Mouse (Mus musculus): ENCODE measurements around the gene Tnfaip2. TPM values are rescaled to one million over a fixed set of nuclear protein-coding genes. Genes with fewer than 3 reads are reported as not detected.

The Tnfaip2 gene
- total and polyA plus RNA-seq, 2 experiments from 2014 or later = 9.5 to 14.8 TPM

- 61% methylated on average over 10 of the region's 10 CpGs for WGBS
- Histone ChIP-seq H3K4me3 (ENCODE audit: low read depth, low read length) (no peak overlapping the region), H3K9ac (replicated peaks; ENCODE audit: low read depth, low read length) (no peak overlapping the region), H3K4me1 (ENCODE audit: control insufficient read depth, insufficient read depth) (peaks cover 19% of the 10 kb centered on the region), H3K4me2 (ENCODE audit: low read depth, low read length) (no peak overlapping the region), H3K27ac (ENCODE audit: low read depth) (no peak overlapping the region), H3K9me3 (replicated peaks; ENCODE audit: control insufficient read depth, low read length) (no peaks in the 10 kb centered on the region), H3K36me3 (replicated peaks; ENCODE audit: control insufficient read depth, insufficient read depth, low read length) (no peaks in the 10 kb centered on the region), H3K27me3 (ENCODE audit: control insufficient read depth, insufficient read depth, low read length) (peaks cover 21% of the 10 kb centered on the region)
- ATAC-seq (ENCODE audit: insufficient read depth, low read depth) (no peak), DNase-seq (ENCODE audit: low spot score) (no peak)
- no peak for TF ChIP-seq CTCF (IDR thresholded peaks at IDR 0.05; ENCODE audit: low read depth)
- TF ChIP-seq EP300 (IDR thresholded peaks at IDR 0.05; ENCODE audit: low read depth) = no peak
These were observed 12.4 kb downstream of the Tnfaip2 start for GRCm38 (mm10) chr12:111454543-111455280.

- WGBS = 53% methylated on average over 12 of the region's 12 CpGs
- Histone ChIP-seq H3K27ac (ENCODE audit: low read depth) (no peak overlapping the region), H3K27me3 (ENCODE audit: control insufficient read depth, insufficient read depth, low read length) (peaks cover 21% of the 10 kb centered on the region), H3K9ac (replicated peaks; ENCODE audit: low read depth, low read length) (no peak overlapping the region), H3K9me3 (replicated peaks; ENCODE audit: control insufficient read depth, low read length) (no peaks in the 10 kb centered on the region), H3K36me3 (replicated peaks; ENCODE audit: control insufficient read depth, insufficient read depth, low read length) (no peaks in the 10 kb centered on the region), H3K4me2 (ENCODE audit: low read depth, low read length) (no peak overlapping the region), H3K4me3 (ENCODE audit: low read depth, low read length) (no peak overlapping the region), H3K4me1 (ENCODE audit: control insufficient read depth, insufficient read depth) (peaks cover 12% of the 10 kb centered on the region; the same call in 1 of the 2 replicates)
- no peak for DNase-seq (ENCODE audit: low spot score)
- ATAC-seq (ENCODE audit: insufficient read depth, low read depth) = 0 out of 2 replicates have a peak, but pooled peaks have one; percentile 4
- TF ChIP-seq EP300 (IDR thresholded peaks at IDR 0.05; ENCODE audit: low read depth) (no peak), CTCF (IDR thresholded peaks at IDR 0.05; ENCODE audit: low read depth) (no peak)
These were observed 13.1 kb downstream of the Tnfaip2 start for GRCm38 (mm10) chr12:111455311-111455846.

GRCm38 (mm10) chr12:111455860-111456259 lies 13.6 kb downstream of the Tnfaip2 start:
- WGBS = 49% methylated on average over 8 of the region's 8 CpGs
- no peak for DNase-seq (ENCODE audit: low spot score)
- Histone ChIP-seq H3K27me3 (ENCODE audit: control insufficient read depth, insufficient read depth, low read length) (peaks cover 21% of the 10 kb centered on the region), H3K9me3 (replicated peaks; ENCODE audit: control insufficient read depth, low read length) (no peaks in the 10 kb centered on the region), H3K27ac (ENCODE audit: low read depth) (no peak overlapping the region), H3K4me1 (ENCODE audit: control insufficient read depth, insufficient read depth) (peaks cover 12% of the 10 kb centered on the region; the same call in 1 of the 2 replicates), H3K4me2 (ENCODE audit: low read depth, low read length) (no peak overlapping the region), H3K9ac (replicated peaks; ENCODE audit: low read depth, low read length) (no peak overlapping the region), H3K36me3 (replicated peaks; ENCODE audit: control insufficient read depth, insufficient read depth, low read length) (no peaks in the 10 kb centered on the region), H3K4me3 (ENCODE audit: low read depth, low read length) (no peak overlapping the region)
- ATAC-seq (ENCODE audit: insufficient read depth, low read depth) = no peak
- TF ChIP-seq EP300 (IDR thresholded peaks at IDR 0.05; ENCODE audit: low read depth) = no peak
- TF ChIP-seq CTCF (IDR thresholded peaks at IDR 0.05; ENCODE audit: low read depth) = no peak

- H3K9ac ChIP-seq (replicated peaks; ENCODE audit: low read depth, low read length) = no peak overlapping the region
These were observed 15.5 kb downstream of the Tnfaip2 start for GRCm38 (mm10) chr12:111457742-111458141.

GRCm38 (mm10) chr12:111463570-111463969 lies 21.3 kb downstream of the Tnfaip2 start:
- Histone ChIP-seq H3K27ac (ENCODE audit: low read depth) (no peak overlapping the region), H3K36me3 (replicated peaks; ENCODE audit: control insufficient read depth, insufficient read depth, low read length) (no peaks in the 10 kb centered on the region), H3K9me3 (replicated peaks; ENCODE audit: control insufficient read depth, low read length) (no peaks in the 10 kb centered on the region), H3K4me3 (ENCODE audit: low read depth, low read length) (no peak overlapping the region), H3K4me2 (ENCODE audit: low read depth, low read length) (no peak overlapping the region), H3K4me1 (ENCODE audit: control insufficient read depth, insufficient read depth) (0 out of 2 replicates have a peak, but pooled peaks cover 2% of the 10 kb centered on the region), H3K27me3 (ENCODE audit: control insufficient read depth, insufficient read depth, low read length) (peaks cover 5% of the 10 kb centered on the region; the same call in 1 of the 2 replicates), H3K9ac (replicated peaks; ENCODE audit: low read depth, low read length) (no peak overlapping the region)
- 73% methylated on average over 7 of the region's 7 CpGs for WGBS
- ATAC-seq (ENCODE audit: insufficient read depth, low read depth) (no peak), DNase-seq (ENCODE audit: low spot score) (no peak)
- no peak for TF ChIP-seq EP300 (IDR thresholded peaks at IDR 0.05; ENCODE audit: low read depth)
- no peak for TF ChIP-seq CTCF (IDR thresholded peaks at IDR 0.05; ENCODE audit: low read depth)

More at GRCm38 (mm10) chr12:111457742-111458141, 15.5 kb downstream of the Tnfaip2 start:
- TF ChIP-seq EP300 (IDR thresholded peaks at IDR 0.05; ENCODE audit: low read depth) (no peak), CTCF (IDR thresholded peaks at IDR 0.05; ENCODE audit: low read depth) (no peak)
- DNase-seq (ENCODE audit: low spot score) (no peak), ATAC-seq (ENCODE audit: insufficient read depth, low read depth) (no peak)
- WGBS = 75% methylated on average over 1 of the region's 1 CpGs
- Histone ChIP-seq H3K4me2 (ENCODE audit: low read depth, low read length) (no peak overlapping the region), H3K4me1 (ENCODE audit: control insufficient read depth, insufficient read depth) (peaks cover 12% of the 10 kb centered on the region; the same call in 1 of the 2 replicates), H3K27ac (ENCODE audit: low read depth) (no peak overlapping the region), H3K4me3 (ENCODE audit: low read depth, low read length) (no peak overlapping the region), H3K36me3 (replicated peaks; ENCODE audit: control insufficient read depth, insufficient read depth, low read length) (no peaks in the 10 kb centered on the region), H3K27me3 (ENCODE audit: control insufficient read depth, insufficient read depth, low read length) (peaks cover 9% of the 10 kb centered on the region; the same call in 1 of the 2 replicates), H3K9me3 (replicated peaks; ENCODE audit: control insufficient read depth, low read length) (no peaks in the 10 kb centered on the region)
